Mouse (Mus musculus) embryonic facial prominence, embryonic 14.5 days (tissue): Measurements from ENCODE around the gene Frmd5. TPM values are rescaled to one million over a fixed set of nuclear protein-coding genes. Genes with fewer than 3 reads are reported as not detected.
"Not testable (repeated sequence)": the region's sequence is repeated elsewhere in the genome, so short reads cannot be mapped to it uniquely, and the experiment has no call there.

Source experiments
- ATAC-seq: fragments of 200-750 bp; cut with Nextera tagmentation; 2 replicates; pipeline ENCODE4 v1.8.0; 2017; ENCODE audit warnings: low read depth, moderate number of reproducible peaks, moderate TSS enrichment
- DNase-seq: peaks from one replicate; pipeline ENCODE4 v3.0.0-alpha.2; 2015; ENCODE audit warnings: low spot score
- H3K27ac ChIP-seq: fragments of 300-500 bp; sonication (generic); replicated peaks from 2 replicates; pipeline ENCODE4 v1.5.1; 2014; ENCODE audit warnings: low read depth, mild to moderate bottlenecking, low read length, moderate library complexity
- H3K27me3 ChIP-seq: fragments of 300-500 bp; sonication (generic); replicated peaks from 2 replicates; pipeline ENCODE4 v1.6.1; 2014; ENCODE audit warnings: low read length; ENCODE audit not compliant: control insufficient read depth, insufficient read depth
- H3K36me3 ChIP-seq: fragments of 300-500 bp; sonication (generic); 2 replicates; pipeline ENCODE4 v1.6.1; 2014; ENCODE audit warnings: low read length, mixed read lengths; ENCODE audit not compliant: control insufficient read depth, insufficient read depth
- H3K4me1 ChIP-seq: fragments of 300-500 bp; sonication (generic); 2 replicates; pipeline ENCODE4 v1.6.1; 2014; ENCODE audit warnings: antibody characterized with exemption, low read length; ENCODE audit not compliant: control insufficient read depth, insufficient read depth
- H3K4me2 ChIP-seq: fragments of 300-500 bp; sonication (generic); 2 replicates; pipeline ENCODE4 v1.6.1; 2014; ENCODE audit warnings: low read depth, mild to moderate bottlenecking, low read length, moderate library complexity, mixed read lengths
- H3K4me3 ChIP-seq: fragments of 300-500 bp; sonication (generic); 2 replicates; pipeline ENCODE4 v1.5.1; 2014; ENCODE audit warnings: low read depth, mild to moderate bottlenecking, low read length
- H3K9ac ChIP-seq: fragments of 300-500 bp; sonication (generic); 2 replicates; pipeline ENCODE4 v1.6.1; 2014; ENCODE audit warnings: low read depth, mild to moderate bottlenecking, low read length, moderate library complexity, mixed read lengths
- H3K9me3 ChIP-seq: fragments of 300-500 bp; sonication (generic); 2 replicates; pipeline ENCODE4 v1.6.1; 2016; ENCODE audit warnings: low read length; ENCODE audit not compliant: control insufficient read depth
- WGBS: fragments of 180-500 bp; shearing (Covaris S2); extraction: QIAGEN DNeasy Blood & Tissue Kit; methylation state at CpG from one replicate; pipeline ENCODE4 v1.1.7; 2014; 5-methylcytosine and 5-hydroxymethylcytosine counted together
- polyA plus RNA-seq: library from polyadenylated mRNA; unstranded; fragments of >200 nt; fragmentation: Nextera tagmentation; extraction: Ambion mirVana; gene quantifications from 2 replicates; pipeline ENCODE4 v1.2.1, GENCODE M21; 2014

Frmd5 gene
- polyA plus RNA-seq, 1 experiment from 2014 or later, result 1.4 TPM

GRCm38 (mm10) chr2:121826189-121826588, 19.3 kb upstream of the Frmd5 start:
- no peak overlapping the region for H3K4me3 ChIP-seq
- no peaks in the 10 kb centered on the region for H3K9me3 ChIP-seq
- no peak overlapping the region for H3K27ac ChIP-seq
- no peak overlapping the region for H3K9ac ChIP-seq
- H3K36me3 ChIP-seq, result no peaks in the 10 kb centered on the region
- H3K27me3 ChIP-seq, result no peaks in the 10 kb centered on the region
- WGBS, result 47% methylated on average over 2 of the region's 2 CpGs
- no peak overlapping the region for H3K4me2 ChIP-seq
- ATAC-seq (no peak), DNase-seq (peak; percentile 54)
- H3K4me1 ChIP-seq, result no peaks in the 10 kb centered on the region

DNA sequence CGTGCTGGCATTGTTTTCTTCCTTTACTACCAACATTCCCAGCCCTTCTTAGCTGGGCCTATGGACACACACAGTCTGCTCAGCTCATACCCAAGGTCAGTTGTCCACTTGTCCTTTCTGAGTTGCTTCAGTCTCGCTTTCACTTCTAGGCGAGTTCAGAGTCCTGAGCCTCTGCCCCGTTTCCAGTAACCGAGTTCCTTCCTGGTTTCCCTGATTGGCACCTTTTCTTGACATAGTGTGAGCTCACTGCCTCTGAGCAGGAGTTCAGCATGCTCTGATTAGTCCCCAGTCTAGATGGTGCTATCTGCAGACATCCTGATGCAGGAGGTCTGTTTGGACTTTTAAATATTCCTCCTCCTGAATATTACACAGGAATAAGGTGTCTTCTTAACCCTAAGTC, 17.8 kb upstream of the Frmd5 start:
- Histone ChIP-seq H3K4me1 (no peaks in the 10 kb centered on the region), H3K36me3 (no peaks in the 10 kb centered on the region), H3K9ac (no peak overlapping the region), H3K9me3 (no peaks in the 10 kb centered on the region), H3K27me3 (no peaks in the 10 kb centered on the region), H3K4me2 (no peak overlapping the region), H3K4me3 (no peak overlapping the region), H3K27ac (no peak overlapping the region)
- no peak for ATAC-seq
- 65% methylated on average over 5 of the region's 5 CpGs for WGBS
- no peak for DNase-seq

GRCm38 (mm10) chr2:121821787-121822186, 14.9 kb upstream of the Frmd5 start:
- H3K4me3 ChIP-seq, result no peak overlapping the region
- H3K4me2 ChIP-seq, result no peak overlapping the region
- no peak overlapping the region for H3K9ac ChIP-seq
- DNase-seq (no peak), ATAC-seq (no peak)
- no peaks in the 10 kb centered on the region for H3K4me1 ChIP-seq
- H3K27ac ChIP-seq, result no peak overlapping the region
- WGBS, result 94% methylated on average over 7 of the region's 7 CpGs
- no peaks in the 10 kb centered on the region for H3K36me3 ChIP-seq
- H3K9me3 ChIP-seq, result no peaks in the 10 kb centered on the region
- H3K27me3 ChIP-seq, result no peaks in the 10 kb centered on the region

DNA sequence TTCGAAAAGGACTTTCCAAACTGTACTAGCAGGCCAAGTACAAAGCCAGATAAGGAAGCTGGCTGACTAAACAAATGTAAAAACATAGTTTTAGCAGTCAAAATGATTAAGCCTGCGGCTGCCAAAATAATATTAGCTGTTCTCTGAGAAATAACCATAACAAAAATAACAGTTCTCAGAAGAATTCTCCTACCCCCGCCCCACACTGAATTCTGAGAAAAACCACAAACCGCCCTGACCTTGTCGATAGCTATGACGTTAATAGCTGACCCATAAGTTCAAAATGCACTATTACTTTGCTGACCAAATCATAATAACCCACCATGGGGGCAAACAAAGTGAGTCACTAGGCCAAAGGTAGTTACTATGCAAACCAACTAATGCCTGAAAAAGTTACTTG, 4.0 kb upstream of the Frmd5 start:
- H3K27me3 ChIP-seq, result peaks cover 29% of the 10 kb centered on the region
- DNase-seq, H3K4me3 ChIP-seq, ATAC-seq, H3K4me1 ChIP-seq, H3K4me2 ChIP-seq, H3K9ac ChIP-seq, H3K9me3 ChIP-seq, H3K27ac ChIP-seq, H3K36me3 ChIP-seq: not testable (repeated sequence)
- 80% methylated on average over 6 of the region's 6 CpGs for WGBS

DNA sequence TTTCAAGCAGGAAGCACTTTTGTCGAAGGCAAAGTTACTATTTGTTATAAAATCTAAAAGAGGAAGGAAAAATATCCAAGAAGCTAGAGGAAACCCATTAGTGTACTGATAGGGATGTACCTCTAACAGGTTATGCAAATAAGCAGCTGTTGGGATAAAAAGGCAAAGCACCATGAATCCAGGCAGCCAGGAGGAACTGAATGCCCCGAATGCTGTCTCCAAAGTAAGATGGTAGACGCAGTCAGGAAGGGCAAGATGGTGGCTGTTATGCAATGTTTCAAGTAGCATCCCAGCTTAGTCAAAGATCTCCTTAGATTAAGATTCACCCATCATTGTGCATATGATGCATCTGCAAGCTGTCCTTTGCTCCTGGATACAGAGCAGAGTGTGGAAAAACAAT, 2.2 kb upstream of the Frmd5 start:
- no peaks in the 10 kb centered on the region for H3K9me3 ChIP-seq
- no peak for DNase-seq
- 79% methylated on average over 3 of the region's 3 CpGs for WGBS
- no peaks in the 10 kb centered on the region for H3K36me3 ChIP-seq
- H3K4me2 ChIP-seq, result no peak overlapping the region
- H3K27me3 ChIP-seq, result peaks cover 35% of the 10 kb centered on the region
- H3K4me1 ChIP-seq, result peaks cover 6% of the 10 kb centered on the region; the same call in 1 of the 2 replicates
- no peak overlapping the region for H3K9ac ChIP-seq
- H3K27ac ChIP-seq, result no peak overlapping the region
- no peak for ATAC-seq
- H3K4me3 ChIP-seq, result no peak overlapping the region

DNA sequence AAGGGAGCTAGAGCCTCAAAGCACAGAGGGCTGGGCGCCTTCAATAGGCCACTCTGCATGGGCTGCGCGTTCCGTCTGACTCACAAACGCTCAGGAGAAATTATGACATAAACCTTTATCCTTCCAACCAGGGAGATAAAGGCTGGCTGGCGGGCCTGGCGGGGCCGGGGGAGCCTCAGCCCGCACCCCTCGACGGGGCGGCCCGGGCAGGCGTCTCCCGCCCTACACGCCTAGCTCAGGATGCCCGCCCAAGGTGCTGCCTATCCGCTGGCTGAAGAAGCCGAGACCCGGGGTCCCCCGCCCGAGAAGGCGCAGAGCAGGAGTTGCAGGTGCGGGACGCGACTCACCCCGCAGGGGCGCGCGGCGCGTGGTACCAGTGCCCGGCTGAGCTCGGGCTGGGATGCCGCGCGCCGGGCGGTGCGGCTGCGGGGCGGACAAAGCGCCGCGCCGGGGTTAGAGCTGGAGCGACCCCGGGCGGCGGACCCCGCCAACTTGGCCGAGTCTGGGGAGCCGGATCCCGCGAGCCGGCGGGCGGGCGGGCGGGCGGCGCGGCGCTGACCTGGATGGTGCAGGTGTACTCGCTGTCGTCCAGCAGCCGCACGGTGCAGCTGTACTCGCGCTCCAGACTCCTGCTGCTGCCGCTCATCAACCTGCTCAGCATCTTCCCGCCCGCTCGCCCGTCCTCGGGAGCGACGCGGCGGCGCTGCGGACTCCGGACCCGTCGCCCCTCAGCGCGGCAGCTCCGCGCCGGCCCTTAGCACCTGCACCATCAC, 530 bp downstream of the Frmd5 start:
- Histone ChIP-seq H3K9me3 (no peaks in the 10 kb centered on the region), H3K36me3 (no peaks in the 10 kb centered on the region), H3K4me3 (peak overlapping the region; percentile 60), H3K27ac (no peak overlapping the region; the same call in 1 of the 2 replicates), H3K4me1 (peaks cover 6% of the 10 kb centered on the region; the same call in 1 of the 2 replicates), H3K27me3 (peaks cover 42% of the 10 kb centered on the region), H3K9ac (peak overlapping the region; percentile 61), H3K4me2 (peak overlapping the region; percentile 91)
- under 1% methylated on average over 36 of the region's 90 CpGs for WGBS
- peak; percentile 84 for ATAC-seq
- DNase-seq, result peak; percentile 16

DNA sequence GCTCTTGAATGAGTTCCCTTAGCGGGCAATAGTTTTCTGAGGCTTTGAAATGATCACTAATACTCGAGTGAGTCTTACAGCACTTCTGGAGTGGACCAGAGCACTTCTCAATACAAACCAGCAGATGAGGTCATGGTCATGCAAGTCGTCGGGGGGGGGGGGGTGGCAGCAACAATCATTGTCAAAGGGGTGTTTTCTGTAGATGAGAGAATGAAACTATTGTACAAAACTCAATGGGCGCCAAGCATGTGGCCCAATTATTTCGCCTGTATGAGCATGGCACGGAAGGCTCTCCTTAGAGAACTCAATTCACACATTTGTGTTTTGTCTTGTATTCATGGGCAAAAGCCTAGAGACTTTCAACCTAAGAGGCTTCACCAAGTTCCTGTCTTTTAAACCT, 7.8 kb downstream of the Frmd5 start:
- ATAC-seq (no peak), DNase-seq (no peak)
- Histone ChIP-seq H3K9ac (no peak overlapping the region), H3K4me2 (no peak overlapping the region), H3K27me3 (peaks cover 8% of the 10 kb centered on the region; the same call in 1 of the 2 replicates), H3K36me3 (no peaks in the 10 kb centered on the region), H3K4me1 (no peaks in the 10 kb centered on the region), H3K9me3 (no peaks in the 10 kb centered on the region), H3K4me3 (no peak overlapping the region), H3K27ac (no peak overlapping the region)
- WGBS, result 86% methylated on average over 7 of the region's 7 CpGs

DNA sequence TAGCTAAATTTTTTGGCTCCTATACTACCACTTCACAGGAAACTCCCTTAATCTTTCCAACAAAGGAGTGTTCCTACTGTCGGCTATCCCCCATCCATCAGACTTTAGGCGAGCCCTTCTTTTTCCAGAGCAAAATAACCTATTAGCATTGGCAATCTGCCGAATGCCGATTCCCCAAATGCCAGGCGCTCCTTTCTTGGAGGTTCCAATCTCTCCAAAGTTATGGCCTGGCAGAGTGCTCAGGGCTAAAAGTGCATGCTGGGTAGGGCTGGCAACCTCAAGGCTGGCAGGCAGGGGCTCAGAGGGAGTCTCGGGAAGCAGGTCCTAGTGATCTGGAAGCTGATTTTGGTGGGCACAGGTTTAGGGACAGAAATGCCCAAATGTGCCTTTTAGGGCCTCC, 10.9 kb downstream of the Frmd5 start:
- Histone ChIP-seq H3K4me3 (no peak overlapping the region), H3K36me3 (no peaks in the 10 kb centered on the region), H3K4me2 (no peak overlapping the region), H3K4me1 (no peaks in the 10 kb centered on the region), H3K9ac (no peak overlapping the region), H3K9me3 (no peaks in the 10 kb centered on the region), H3K27ac (no peak overlapping the region), H3K27me3 (no peaks in the 10 kb centered on the region)
- ATAC-seq, result no peak
- DNase-seq, result no peak
- 92% methylated on average over 6 of the region's 6 CpGs for WGBS

GRCm38 (mm10) chr2:121789777-121790176, 17.1 kb downstream of the Frmd5 start:
- Histone ChIP-seq H3K9ac (no peak overlapping the region), H3K36me3 (no peaks in the 10 kb centered on the region), H3K27me3 (no peaks in the 10 kb centered on the region), H3K4me2 (no peak overlapping the region), H3K9me3 (no peaks in the 10 kb centered on the region), H3K27ac (no peak overlapping the region), H3K4me1 (peaks cover 10% of the 10 kb centered on the region; the same call in 1 of the 2 replicates), H3K4me3 (no peak overlapping the region)
- no peak for ATAC-seq
- DNase-seq, result no peak
